Mouse (Mus musculus): ENCODE measurements around the gene Zfp94. TPM values are rescaled to one million over a fixed set of nuclear protein-coding genes. Genes with fewer than 3 reads are reported as not detected.

Zfp94 gene
- total RNA-seq (2023), result 4.7 TPM

DNA sequence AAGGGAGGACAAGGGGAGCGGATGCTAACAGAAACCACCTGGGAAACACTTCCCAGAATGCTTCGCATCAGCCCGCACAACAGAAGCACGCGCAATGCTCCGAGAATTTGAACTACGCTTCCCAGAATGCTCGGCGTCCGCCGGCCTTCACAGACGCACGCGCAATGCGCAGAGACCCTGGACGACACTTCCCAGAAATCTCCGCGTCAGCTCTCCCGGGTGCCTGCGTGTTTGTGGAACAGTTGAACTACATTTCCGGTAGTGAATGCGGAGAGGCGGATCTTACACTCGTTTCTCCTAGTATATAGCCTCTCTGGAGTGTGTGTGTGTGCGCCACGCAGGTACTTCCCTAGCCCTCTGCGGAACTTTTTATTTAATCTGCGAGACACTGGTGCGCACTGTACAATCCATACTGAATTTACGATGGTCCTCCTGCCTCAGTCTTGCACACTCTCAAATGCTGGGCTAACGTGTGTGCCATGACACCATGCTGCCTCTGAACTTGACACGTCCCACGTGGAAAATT is at the start of gene Zfp94:
Zfp94 (minus strand) TSS at position 100 of the 526 bp plus-strand sequence.

DNA sequence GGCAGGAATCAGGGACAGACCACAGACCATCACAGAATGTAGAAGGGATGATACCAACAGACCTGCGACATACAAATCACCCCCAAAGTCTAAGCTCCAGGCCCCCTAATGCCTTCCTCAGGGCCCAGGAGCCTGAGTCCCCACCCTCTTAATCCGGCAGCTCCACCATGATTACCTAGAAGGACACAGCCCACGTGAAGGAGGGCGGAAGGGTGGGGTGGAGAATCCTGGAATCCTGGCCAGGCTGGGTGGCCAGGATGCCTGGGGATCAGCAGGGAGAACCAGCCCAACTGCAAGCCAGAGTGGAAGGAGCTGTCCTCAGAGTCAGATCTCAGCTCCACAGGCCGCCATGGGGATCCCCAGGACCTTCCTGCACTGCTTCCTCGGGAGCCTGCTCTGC is 32.4 kb upstream of the Zfp94 start, which contains the start of gene Lypd5:
Lypd5 (plus strand) TSS at position 301 of the 400 bp plus-strand sequence.

GRCm38 (mm10) chr7:24333304-24333986 is 17.0 kb upstream of the Zfp94 start, which contains the start of gene Tescl:
Gene Tescl, minus strand, starts transcription at chr7:24333936.

DNA sequence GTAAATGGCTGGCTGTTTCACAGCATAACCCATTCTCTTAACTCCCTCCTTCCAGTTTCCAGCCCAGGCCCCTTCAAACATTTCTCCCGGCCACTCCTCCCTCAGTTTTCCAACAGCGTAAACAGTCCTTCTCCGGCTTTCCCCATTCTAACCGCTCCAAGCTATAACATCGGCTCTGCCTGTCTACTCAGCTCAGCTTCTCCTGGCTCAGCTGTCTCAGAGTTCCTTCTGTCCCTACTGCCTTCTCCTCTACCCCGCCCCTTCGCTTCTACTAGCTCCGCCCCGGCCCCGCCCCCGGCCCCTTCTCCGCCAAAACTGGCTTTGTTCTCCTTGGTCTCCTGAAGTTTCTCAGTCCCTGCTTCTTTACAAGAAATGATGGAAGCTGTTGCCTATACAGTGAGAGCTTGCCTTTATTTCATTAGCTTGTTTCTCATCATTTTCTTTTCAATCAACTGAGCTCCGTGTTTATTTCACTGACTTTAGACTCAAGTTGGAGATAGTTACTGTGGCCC is 15.6 kb downstream of the Zfp94 start, which contains the start of gene Zfp61:
Zfp61 (minus strand) TSS at position 462 of the 512 bp plus-strand sequence.

DNA sequence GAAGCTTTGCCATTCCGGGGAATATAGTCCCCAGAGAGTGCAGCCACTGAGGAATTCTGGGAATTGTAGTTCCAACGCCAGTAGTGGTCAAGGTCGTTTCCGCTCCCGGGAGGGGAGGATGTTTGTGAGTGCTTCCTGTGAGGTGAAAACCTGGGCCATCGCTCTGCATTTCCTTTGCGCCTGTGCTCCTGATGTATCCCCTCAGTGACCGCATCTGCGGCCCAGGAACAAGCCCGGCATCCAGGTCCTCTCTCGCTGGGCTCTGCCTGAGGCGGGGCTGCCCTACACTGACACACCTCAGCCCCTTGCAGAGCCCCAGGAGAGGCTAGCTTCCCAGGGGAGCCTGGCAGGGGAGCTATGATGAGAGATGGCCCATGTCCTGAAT is 46.2 kb downstream of the Zfp94 start, which contains the start of gene Zfp93:
Zfp93 (plus strand) TSS at position 133 of the 385 bp plus-strand sequence.

GRCm38 (mm10) chr7:24254633-24255474 is 61.6 kb downstream of the Zfp94 start, which contains the start of gene Zfp108:
Gene Zfp108, plus strand, starts transcription at chr7:24254794.

Other genes starting within 250 kb of the Zfp94 start
- gene Zfp180, start 234.7 kb downstream of the Zfp94 start, total RNA-seq (2023), result 33.2 TPM
- 4.4 TPM for gene Zfp112, start 204.4 kb downstream of the Zfp94 start, total RNA-seq (2023)
- gene Zfp235, start 182.5 kb downstream of the Zfp94 start, total RNA-seq (2023), result 5.7 TPM
- 0.55 TPM for gene Zfp114, start 141.6 kb downstream of the Zfp94 start, total RNA-seq (2023)
- gene Zfp111, start 105.2 kb downstream of the Zfp94 start, total RNA-seq (2023), result 0.24 TPM
- gene Zfp109, start 79.1 kb downstream of the Zfp94 start, total RNA-seq (2023), result 3.8 TPM
- not detected for gene Zfp108, start 61.9 kb downstream of the Zfp94 start, total RNA-seq (2023)
- 0.98 TPM for gene Zfp93, start 46.2 kb downstream of the Zfp94 start, total RNA-seq (2023)
- gene Zfp61, start 15.4 kb downstream of the Zfp94 start, total RNA-seq (2023), result 10.2 TPM
- not detected for gene Tescl, start 17.3 kb upstream of the Zfp94 start, total RNA-seq (2023)
- gene Lypd5, start 32.5 kb upstream of the Zfp94 start, total RNA-seq (2023), result not detected
- 165 TPM for gene Kcnn4, start 53.6 kb upstream of the Zfp94 start, total RNA-seq (2023)
- gene Smg9, start 83.0 kb upstream of the Zfp94 start, total RNA-seq (2023), result 134 TPM
- gene Irgc1, start 135.6 kb upstream of the Zfp94 start, total RNA-seq (2023), result 10.8 TPM
- gene Plaur, start 145.8 kb upstream of the Zfp94 start, total RNA-seq (2023), result 372 TPM
- 0.40 TPM for gene Cadm4, start 165.4 kb upstream of the Zfp94 start, total RNA-seq (2023)
- 2.7 TPM for gene Zfp428, start 190.3 kb upstream of the Zfp94 start, total RNA-seq (2023)
- gene AC161166.1, start 195.8 kb upstream of the Zfp94 start, total RNA-seq (2023), result not detected
- gene Irgq, start 214.0 kb upstream of the Zfp94 start, total RNA-seq (2023), result 9.0 TPM
- gene Pinlyp, start 229.5 kb upstream of the Zfp94 start, total RNA-seq (2023), result not detected
- gene Xrcc1, start 229.6 kb upstream of the Zfp94 start, total RNA-seq (2023), result 60.1 TPM

Data from CD8-positive naive resting alpha-beta T cell, adult 57 days (primary cell).